Mouse (Mus musculus): ENCODE data around the gene Iscu. TPM values are rescaled to one million over a fixed set of nuclear protein-coding genes. Genes with fewer than 3 reads are reported as not detected.

Iscu gene
- polyA plus RNA-seq, 1 experiment from 2014 or later, result 106 TPM

- H3K27me3 ChIP-seq (ENCODE audit: control insufficient read depth, insufficient read depth, low read length), result no peaks in the 10 kb centered on the region
- no peak overlapping the region for H3K4me3 ChIP-seq (ENCODE audit: low read length)
- H3K9me3 ChIP-seq (ENCODE audit: control insufficient read depth, low read length), result no peaks in the 10 kb centered on the region
- WGBS, result 86% methylated on average over 7 of the region's 7 CpGs
- no peak overlapping the region for H3K27ac ChIP-seq (ENCODE audit: low read depth, low read length)
- no peak overlapping the region for H3K9ac ChIP-seq (ENCODE audit: low read depth, low read length)
- H3K36me3 ChIP-seq (ENCODE audit: control insufficient read depth, insufficient read depth, low read length), result no peaks in the 10 kb centered on the region
- H3K4me2 ChIP-seq (replicated peaks; ENCODE audit: low read depth, low read length), result no peak overlapping the region
- no peak for ATAC-seq (ENCODE audit: low FRiP score, low TSS enrichment)
- no peaks in the 10 kb centered on the region; the same call in 1 of the 2 replicates for H3K4me1 ChIP-seq (ENCODE audit: control insufficient read depth, insufficient read depth, low read length)
Measured at GRCm38 (mm10) chr5:113731174-113731573, 41.4 kb upstream of the Iscu start.

- Histone ChIP-seq H3K4me2 (replicated peaks; ENCODE audit: low read depth, low read length) (no peak overlapping the region), H3K4me3 (ENCODE audit: low read length) (no peak overlapping the region), H3K36me3 (ENCODE audit: control insufficient read depth, insufficient read depth, low read length) (no peaks in the 10 kb centered on the region), H3K4me1 (ENCODE audit: control insufficient read depth, insufficient read depth, low read length) (peaks cover 7% of the 10 kb centered on the region), H3K9me3 (ENCODE audit: control insufficient read depth, low read length) (no peaks in the 10 kb centered on the region), H3K27ac (ENCODE audit: low read depth, low read length) (no peak overlapping the region), H3K9ac (ENCODE audit: low read depth, low read length) (no peak overlapping the region), H3K27me3 (ENCODE audit: control insufficient read depth, insufficient read depth, low read length) (no peaks in the 10 kb centered on the region)
- no peak for ATAC-seq (ENCODE audit: low FRiP score, low TSS enrichment)
- 23% methylated on average over 6 of the region's 6 CpGs for WGBS
Measured at GRCm38 (mm10) chr5:113732182-113732581, 40.4 kb upstream of the Iscu start.

GRCm38 (mm10) chr5:113734376-113734775 lies 38.2 kb upstream of the Iscu start:
- ATAC-seq (ENCODE audit: low FRiP score, low TSS enrichment), result no peak
- H3K27ac ChIP-seq (ENCODE audit: low read depth, low read length), result no peak overlapping the region
- H3K4me2 ChIP-seq (replicated peaks; ENCODE audit: low read depth, low read length), result no peak overlapping the region

GRCm38 (mm10) chr5:113735023-113735344 lies 37.6 kb upstream of the Iscu start:
- Histone ChIP-seq H3K27me3 (ENCODE audit: control insufficient read depth, insufficient read depth, low read length) (no peaks in the 10 kb centered on the region), H3K27ac (ENCODE audit: low read depth, low read length) (peak overlapping the region; percentile 78), H3K9ac (ENCODE audit: low read depth, low read length) (peak overlapping the region; percentile 70), H3K9me3 (ENCODE audit: control insufficient read depth, low read length) (no peaks in the 10 kb centered on the region), H3K4me2 (replicated peaks; ENCODE audit: low read depth, low read length) (peak overlapping the region; percentile 48), H3K4me1 (ENCODE audit: control insufficient read depth, insufficient read depth, low read length) (peaks cover 7% of the 10 kb centered on the region), H3K36me3 (ENCODE audit: control insufficient read depth, insufficient read depth, low read length) (peaks cover 17% of the 10 kb centered on the region), H3K4me3 (ENCODE audit: low read length) (peak overlapping the region; percentile 65)
- WGBS, result 37% methylated on average over 7 of the region's 7 CpGs
- no peak for ATAC-seq (ENCODE audit: low FRiP score, low TSS enrichment)

More at GRCm38 (mm10) chr5:113734376-113734775, 38.2 kb upstream of the Iscu start:
- WGBS, result 77% methylated on average over 5 of the region's 5 CpGs
- Histone ChIP-seq H3K36me3 (ENCODE audit: control insufficient read depth, insufficient read depth, low read length) (peaks cover 14% of the 10 kb centered on the region), H3K9me3 (ENCODE audit: control insufficient read depth, low read length) (no peaks in the 10 kb centered on the region), H3K9ac (ENCODE audit: low read depth, low read length) (no peak overlapping the region), H3K4me1 (ENCODE audit: control insufficient read depth, insufficient read depth, low read length) (peaks cover 7% of the 10 kb centered on the region), H3K27me3 (ENCODE audit: control insufficient read depth, insufficient read depth, low read length) (no peaks in the 10 kb centered on the region), H3K4me3 (ENCODE audit: low read length) (no peak overlapping the region)

- Histone ChIP-seq H3K4me2 (replicated peaks; ENCODE audit: low read depth, low read length) (peak within 1 kb of the TSS; percentile 48), H3K36me3 (ENCODE audit: control insufficient read depth, insufficient read depth, low read length) (peaks cover 20% of the 10 kb centered on the region), H3K27me3 (ENCODE audit: control insufficient read depth, insufficient read depth, low read length) (no peaks in the 10 kb centered on the region), H3K4me1 (ENCODE audit: control insufficient read depth, insufficient read depth, low read length) (peaks cover 7% of the 10 kb centered on the region), H3K27ac (ENCODE audit: low read depth, low read length) (peak within 1 kb of the TSS; percentile 91), H3K9ac (ENCODE audit: low read depth, low read length) (peak within 1 kb of the TSS; percentile 70), H3K9me3 (ENCODE audit: control insufficient read depth, low read length) (no peaks in the 10 kb centered on the region), H3K4me3 (ENCODE audit: low read length) (peak within 1 kb of the TSS; percentile 65)
- 2% methylated on average over 55 of the region's 71 CpGs for WGBS
- peak; percentile 95 for ATAC-seq (ENCODE audit: low FRiP score, low TSS enrichment)
Measured at GRCm38 (mm10) chr5:113735345-113736112, 37.0 kb upstream of the Iscu start, which contains the start of gene Ficd. TSS of gene Ficd (plus strand) at chr5:113735803.

GRCm38 (mm10) chr5:113736113-113736502 lies 36.4 kb upstream of the Iscu start:
- no peaks in the 10 kb centered on the region for H3K27me3 ChIP-seq (ENCODE audit: control insufficient read depth, insufficient read depth, low read length)
- 3% methylated on average over 10 of the region's 10 CpGs for WGBS
- H3K9ac ChIP-seq (ENCODE audit: low read depth, low read length), result peak overlapping the region; percentile 70
- H3K4me3 ChIP-seq (ENCODE audit: low read length), result peak overlapping the region; percentile 65
- peak overlapping the region; percentile 48 for H3K4me2 ChIP-seq (replicated peaks; ENCODE audit: low read depth, low read length)
- H3K36me3 ChIP-seq (ENCODE audit: control insufficient read depth, insufficient read depth, low read length), result peaks cover 26% of the 10 kb centered on the region
- peak; percentile 15 for ATAC-seq (ENCODE audit: low FRiP score, low TSS enrichment)
- H3K4me1 ChIP-seq (ENCODE audit: control insufficient read depth, insufficient read depth, low read length), result peaks cover 7% of the 10 kb centered on the region
- H3K27ac ChIP-seq (ENCODE audit: low read depth, low read length), result peak overlapping the region; percentile 91
- H3K9me3 ChIP-seq (ENCODE audit: control insufficient read depth, low read length), result no peaks in the 10 kb centered on the region

- 46% methylated on average over 15 of the region's 15 CpGs for WGBS
- Histone ChIP-seq H3K9ac (ENCODE audit: low read depth, low read length) (peak overlapping the region; percentile 70; the same call in 1 of the 2 replicates), H3K9me3 (ENCODE audit: control insufficient read depth, low read length) (no peaks in the 10 kb centered on the region), H3K27ac (ENCODE audit: low read depth, low read length) (no peak overlapping the region), H3K4me2 (replicated peaks; ENCODE audit: low read depth, low read length) (peak overlapping the region; percentile 48), H3K4me1 (ENCODE audit: control insufficient read depth, insufficient read depth, low read length) (peaks cover 7% of the 10 kb centered on the region), H3K36me3 (ENCODE audit: control insufficient read depth, insufficient read depth, low read length) (peaks cover 32% of the 10 kb centered on the region), H3K4me3 (ENCODE audit: low read length) (peak overlapping the region; percentile 65), H3K27me3 (ENCODE audit: control insufficient read depth, insufficient read depth, low read length) (no peaks in the 10 kb centered on the region)
- ATAC-seq (ENCODE audit: low FRiP score, low TSS enrichment), result no peak
Measured at GRCm38 (mm10) chr5:113736522-113737164, 35.9 kb upstream of the Iscu start.

- Histone ChIP-seq H3K36me3 (ENCODE audit: control insufficient read depth, insufficient read depth, low read length) (peaks cover 42% of the 10 kb centered on the region), H3K9ac (ENCODE audit: low read depth, low read length) (no peak overlapping the region), H3K4me1 (ENCODE audit: control insufficient read depth, insufficient read depth, low read length) (peaks cover 7% of the 10 kb centered on the region), H3K27ac (ENCODE audit: low read depth, low read length) (no peak overlapping the region), H3K27me3 (ENCODE audit: control insufficient read depth, insufficient read depth, low read length) (no peaks in the 10 kb centered on the region), H3K9me3 (ENCODE audit: control insufficient read depth, low read length) (no peaks in the 10 kb centered on the region), H3K4me2 (replicated peaks; ENCODE audit: low read depth, low read length) (no peak overlapping the region), H3K4me3 (ENCODE audit: low read length) (no peak overlapping the region)
- no peak for ATAC-seq (ENCODE audit: low FRiP score, low TSS enrichment)
- 90% methylated on average over 11 of the region's 11 CpGs for WGBS
Measured at GRCm38 (mm10) chr5:113737607-113738237, 34.8 kb upstream of the Iscu start.

GRCm38 (mm10) chr5:113747629-113748028 lies 24.9 kb upstream of the Iscu start:
- Histone ChIP-seq H3K27me3 (ENCODE audit: control insufficient read depth, insufficient read depth, low read length) (no peaks in the 10 kb centered on the region), H3K9ac (ENCODE audit: low read depth, low read length) (no peak overlapping the region), H3K9me3 (ENCODE audit: control insufficient read depth, low read length) (no peaks in the 10 kb centered on the region), H3K27ac (ENCODE audit: low read depth, low read length) (no peak overlapping the region), H3K4me1 (ENCODE audit: control insufficient read depth, insufficient read depth, low read length) (no peaks in the 10 kb centered on the region), H3K4me3 (ENCODE audit: low read length) (no peak overlapping the region), H3K36me3 (ENCODE audit: control insufficient read depth, insufficient read depth, low read length) (peaks cover 98% of the 10 kb centered on the region), H3K4me2 (replicated peaks; ENCODE audit: low read depth, low read length) (no peak overlapping the region)
- 96% methylated on average over 5 of the region's 5 CpGs for WGBS
- no peak for ATAC-seq (ENCODE audit: low FRiP score, low TSS enrichment)

Measured in kidney, embryonic 14.5 days (tissue).